Mouse (Mus musculus) heart, postnatal 25 days (tissue): ENCODE measurements around the gene 1110032A03Rik. TPM values are rescaled to one million over a fixed set of nuclear protein-coding genes. Genes with fewer than 3 reads are reported as not detected.

ENCODE experiments used
- DNase-seq: peaks from one replicate; pipeline ENCODE4 v3.0.0; 2022; ENCODE audit warnings: low spot score
- intact Hi-C: fragments of 180-260 bp; cut with DNase I; formaldehyde crosslinking; loops from one replicate; pipeline ENCODE4 v1.15.1; 2025
- total RNA-seq, 2 experiments: library from RNA; stranded (reverse); gene quantifications; 2 replicates each; pipeline ENCODE4 v1.2.3; 2021

Gene 1110032A03Rik
- total RNA-seq, 2 experiments from 2014 or later, result 8.9 to 10.3 TPM

GRCm38 (mm10) chr9:50776162-50776760 is 941 bp upstream of the 1110032A03Rik start:
- no peak for DNase-seq
- intact Hi-C loops, result no loop called here

- no peak for DNase-seq
- intact Hi-C loops, result no loop called here
These were observed 374 bp upstream of the 1110032A03Rik start for GRCm38 (mm10) chr9:50775662-50776126.

- no peak for DNase-seq
These were observed 1.3 kb downstream of the 1110032A03Rik start for GRCm38 (mm10) chr9:50774026-50774462.

DNA sequence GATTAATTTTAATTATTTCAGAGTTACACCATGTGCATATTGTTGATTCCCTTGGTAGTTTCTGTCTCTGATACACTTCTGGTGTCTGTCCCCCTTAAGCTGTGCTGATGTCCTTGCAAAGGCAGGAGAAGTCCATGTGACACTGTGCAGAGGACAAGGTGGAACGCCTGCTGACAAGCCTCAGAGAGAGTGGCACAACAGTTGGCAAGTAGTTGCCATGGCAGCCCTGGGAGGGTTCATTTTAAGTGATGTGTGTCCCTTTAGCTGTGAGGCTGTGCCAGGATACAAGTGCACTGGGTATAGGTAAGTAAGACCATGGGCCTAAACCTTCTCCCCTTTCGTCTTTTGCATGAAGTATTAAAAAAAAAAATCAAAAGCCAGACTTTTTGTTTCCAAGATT is 5.3 kb downstream of the 1110032A03Rik start:
- intact Hi-C loops, result no loop called here

More at GRCm38 (mm10) chr9:50774026-50774462, 1.3 kb downstream of the 1110032A03Rik start:
- intact Hi-C loops, result no loop called here

GRCm38 (mm10) chr9:50768107-50769002 is 7.0 kb downstream of the 1110032A03Rik start, which contains the start of gene Fdxacb1:
Gene Fdxacb1, plus strand, starts transcription at chr9:50768236.
- intact Hi-C loops, result loop anchor here (5.0 kb wide), 2 partner anchors 41 to 111 kb away; partner anchors contain the start of gene Dlat
- peak; percentile 96 for DNase-seq

More for the DNA sequence above, 5.3 kb downstream of the 1110032A03Rik start:
- no peak for DNase-seq

DNA sequence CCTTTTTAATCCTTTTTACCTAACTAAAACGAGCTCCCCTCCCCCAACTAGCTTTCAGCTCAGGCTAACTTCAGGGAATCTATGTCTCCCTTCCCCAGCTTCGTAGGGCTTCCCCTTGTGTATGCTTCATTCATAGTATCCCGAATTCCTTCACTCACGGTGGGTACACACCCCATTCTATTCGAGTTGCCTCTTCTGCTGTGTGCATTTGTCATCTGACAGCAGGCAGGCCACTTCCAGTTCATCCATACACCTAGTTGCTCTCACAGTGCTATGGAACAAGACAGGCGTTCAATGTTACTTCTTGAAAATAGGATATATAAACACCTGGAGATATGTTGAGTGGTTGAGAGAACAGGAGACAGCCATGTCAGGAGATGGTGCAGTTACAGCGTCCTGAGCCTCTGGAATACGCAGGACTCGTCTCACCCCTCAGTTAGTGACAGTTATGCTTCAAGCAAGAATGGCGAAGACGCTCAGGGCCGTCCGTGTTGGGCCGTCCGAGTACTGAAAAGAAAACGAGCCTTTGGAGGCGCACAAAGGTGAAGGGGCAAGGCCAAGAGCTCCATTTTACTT is 7.7 kb downstream of the 1110032A03Rik start:
- DNase-seq, result no peak

DNA sequence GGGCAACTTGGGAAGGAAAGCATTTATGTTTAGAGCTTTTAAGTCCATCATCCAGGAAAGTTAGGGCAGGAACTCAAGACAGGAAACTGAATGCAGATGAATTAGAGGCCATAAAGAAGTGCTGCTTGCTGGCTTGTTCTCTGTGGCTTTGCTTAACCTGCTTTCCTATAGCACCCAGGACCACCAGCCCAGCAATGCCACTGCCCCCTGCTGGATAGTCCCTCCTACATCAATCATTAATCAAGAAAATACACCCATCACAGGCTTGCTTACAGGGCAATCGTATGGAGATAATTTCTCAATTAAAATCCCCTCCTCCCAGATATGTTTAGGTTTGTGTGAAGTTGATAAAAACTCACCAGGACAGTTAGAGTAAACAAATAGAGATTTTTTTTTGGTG is 12.0 kb downstream of the 1110032A03Rik start:
- no peak for DNase-seq
- intact Hi-C loops, result no loop called here

More for the DNA sequence above, 7.7 kb downstream of the 1110032A03Rik start:
- intact Hi-C loops, result loop anchor here (5.0 kb wide), 2 partner anchors 40 to 110 kb away; partner anchors contain the start of gene Dlat

- intact Hi-C loops, result no loop called here
- DNase-seq, result no peak
These were observed 13.6 kb downstream of the 1110032A03Rik start for GRCm38 (mm10) chr9:50761520-50762243.

- intact Hi-C loops, result no loop called here
- no peak for DNase-seq
These were observed 18.6 kb downstream of the 1110032A03Rik start for GRCm38 (mm10) chr9:50756711-50757110.

DNA sequence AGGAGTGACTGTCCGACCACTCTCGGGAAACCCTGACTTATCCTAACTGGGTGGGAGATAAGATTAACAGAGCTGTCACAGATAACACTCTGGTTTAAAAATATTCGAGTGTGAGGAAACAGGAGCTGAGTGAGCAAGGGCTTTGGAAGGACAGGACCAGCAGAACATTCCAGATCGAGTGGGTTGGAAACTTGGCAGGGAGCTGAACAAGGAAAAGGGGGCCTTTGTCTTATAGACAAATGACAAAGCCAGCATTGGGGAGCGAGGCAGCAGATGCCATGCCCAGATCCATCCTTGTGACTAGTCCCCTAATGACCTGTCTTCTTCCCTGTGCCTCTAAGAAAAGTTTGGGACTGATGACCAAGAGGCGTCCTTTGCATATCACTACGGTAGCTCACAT is 21.4 kb downstream of the 1110032A03Rik start:
- DNase-seq, result no peak

DNA sequence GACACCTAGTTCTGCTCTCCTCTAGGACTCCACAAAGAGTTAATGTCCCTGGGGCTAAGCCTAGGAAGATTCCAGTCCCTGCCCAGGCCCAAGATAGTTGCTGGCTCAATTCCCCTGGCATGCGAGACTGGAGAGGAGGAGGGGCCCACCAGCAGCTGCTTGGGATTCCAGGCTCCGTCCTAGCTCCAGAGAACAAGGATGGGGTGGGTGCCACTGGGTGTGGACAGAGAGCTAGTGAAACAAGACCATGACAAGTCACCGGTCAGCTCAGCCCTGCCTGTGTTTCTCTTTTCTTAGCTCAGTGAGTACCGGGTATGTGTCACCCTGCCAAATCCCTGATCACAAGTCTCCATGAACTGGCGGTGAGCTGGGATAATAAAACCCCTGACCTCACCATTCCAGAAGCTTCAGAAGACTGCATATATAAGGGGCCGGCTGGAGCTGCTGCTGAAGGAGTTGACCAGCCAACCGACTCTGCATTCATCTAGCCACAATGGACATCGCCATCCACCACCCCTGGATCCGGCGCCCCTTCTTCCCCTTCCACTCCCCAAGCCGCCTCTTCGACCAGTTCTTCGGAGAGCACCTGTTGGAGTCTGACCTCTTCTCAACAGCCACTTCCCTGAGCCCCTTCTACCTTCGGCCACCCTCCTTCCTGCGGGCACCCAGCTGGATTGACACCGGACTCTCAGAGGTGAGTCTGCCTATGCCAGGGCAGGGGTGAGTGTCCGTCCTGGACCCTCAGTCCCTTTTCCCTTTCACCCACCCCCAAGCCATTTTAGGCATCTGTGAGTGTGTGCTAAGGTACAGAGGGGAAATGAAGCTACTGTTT is 22.3 kb downstream of the 1110032A03Rik start:
- intact Hi-C loops, result no loop called here
- DNase-seq, result peak; percentile 89

More for the DNA sequence above, 21.4 kb downstream of the 1110032A03Rik start:
- intact Hi-C loops, result no loop called here

DNA sequence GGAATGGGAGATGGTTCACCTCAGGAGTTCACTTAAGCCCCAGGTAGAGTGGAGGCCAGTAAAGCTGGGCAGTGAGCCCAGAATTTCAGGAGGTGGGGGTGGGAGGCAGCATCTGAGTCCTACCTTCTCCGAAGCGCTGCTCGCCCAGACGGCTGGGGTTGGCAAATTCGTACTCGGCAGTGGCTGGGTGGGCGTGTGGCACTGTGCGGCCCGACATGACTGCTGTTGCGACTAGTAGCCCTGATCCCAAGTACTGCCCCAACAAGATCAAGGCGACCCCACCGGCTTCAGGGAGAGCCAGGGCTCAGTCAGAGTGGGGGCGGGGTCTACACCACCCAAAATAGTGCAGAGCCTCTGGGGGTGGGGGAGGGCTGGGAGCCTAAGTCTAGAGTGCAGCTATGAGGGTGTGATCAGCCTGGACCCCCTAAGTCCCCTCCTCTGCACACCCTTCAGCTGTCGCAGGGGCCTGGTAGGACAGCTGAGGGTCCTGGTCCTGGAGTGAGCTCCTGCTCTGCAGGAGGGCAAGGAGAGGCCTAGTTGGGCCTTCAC is 23.2 kb downstream of the 1110032A03Rik start, which contains the start of gene Hspb2:
TSS of gene Hspb2 (minus strand) at position 301 of the 549 bp plus-strand sequence.
- intact Hi-C loops, result no loop called here
- no peak for DNase-seq

GRCm38 (mm10) chr9:50751323-50751722 is 24.0 kb downstream of the 1110032A03Rik start, which contains the start of gene Cryab:
Gene Cryab, plus strand, starts transcription at chr9:50751325.
- intact Hi-C loops, result no loop called here

GRCm38 (mm10) chr9:50750706-50751105 is 24.6 kb downstream of the 1110032A03Rik start:
- intact Hi-C loops, result no loop called here

More at GRCm38 (mm10) chr9:50751323-50751722, 24.0 kb downstream of the 1110032A03Rik start, which contains the start of gene Cryab:
- no peak for DNase-seq

GRCm38 (mm10) chr9:50746214-50746677 is 29.1 kb downstream of the 1110032A03Rik start, which contains the start of gene 2310030G06Rik:
Gene 2310030G06Rik, minus strand, starts transcription at chr9:50746536.
- intact Hi-C loops, result no loop called here
- DNase-seq, result no peak

More at GRCm38 (mm10) chr9:50750706-50751105, 24.6 kb downstream of the 1110032A03Rik start:
- no peak for DNase-seq

DNA sequence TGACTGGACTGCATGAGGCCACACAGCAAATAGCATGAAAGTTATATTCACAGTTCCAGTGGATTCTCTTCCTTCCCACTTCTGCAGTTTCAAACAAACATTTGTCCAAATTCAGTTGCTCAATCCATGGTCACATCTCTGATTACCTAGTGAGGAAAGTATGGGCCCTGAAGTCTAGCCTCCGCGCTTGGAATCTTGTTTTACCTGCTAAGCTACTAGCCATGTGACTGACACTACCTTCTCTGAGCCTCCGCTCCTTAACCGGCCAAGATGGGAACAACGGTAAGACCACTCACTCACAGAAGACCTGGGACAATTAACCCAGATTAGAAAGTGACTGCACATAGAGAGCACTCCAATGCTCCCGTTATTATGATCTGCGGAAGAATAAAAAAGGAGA is 29.5 kb downstream of the 1110032A03Rik start:
- intact Hi-C loops, result no loop called here
- no peak for DNase-seq

GRCm38 (mm10) chr9:50742744-50743143 is 32.6 kb downstream of the 1110032A03Rik start:
- intact Hi-C loops, result no loop called here
- no peak for DNase-seq

- no peak for DNase-seq
- intact Hi-C loops, result no loop called here
These were observed 33.1 kb downstream of the 1110032A03Rik start for GRCm38 (mm10) chr9:50742261-50742660.
